Mouse (Mus musculus): Measurements from ENCODE around the gene Cacna1a.

Gene Cacna1a

GRCm38 (mm10) chr8:84388275-84388674 lies at the start of gene Cacna1a:
TSS of gene Cacna1a (plus strand) at chr8:84388440.
- in situ Hi-C loops (cut with MboI, MseI) = loop anchor here (5.0 kb wide), 1 partner anchor 1466 kb away; no protein-coding TSS in a partner anchor

DNA sequence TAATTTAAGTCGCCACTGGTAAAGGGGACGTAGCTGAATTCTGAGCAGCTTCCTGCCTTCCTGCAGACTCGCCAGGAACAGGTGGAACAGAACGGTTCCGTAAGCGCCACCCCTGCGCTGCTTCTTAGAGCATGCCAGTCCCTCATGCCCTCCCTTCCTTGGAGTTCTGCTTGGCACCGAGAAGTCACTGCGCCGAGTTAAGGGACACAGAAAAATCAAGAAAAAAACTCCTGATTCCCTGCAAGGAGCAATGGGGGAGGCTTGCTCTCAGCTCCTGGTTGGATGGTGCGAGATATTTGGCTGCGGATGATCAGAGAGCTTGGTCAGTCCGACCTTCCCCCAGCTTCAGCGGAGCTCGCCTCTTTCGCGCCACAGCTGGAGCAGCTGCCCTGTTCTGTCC lies 49.7 kb upstream of the Cacna1a start:
- in situ Hi-C loops (cut with MboI, MseI) = no loop called here

- in situ Hi-C loops (cut with MboI, MseI) = no loop called here
Measured at GRCm38 (mm10) chr8:84339320-84339719, 48.9 kb upstream of the Cacna1a start.

DNA sequence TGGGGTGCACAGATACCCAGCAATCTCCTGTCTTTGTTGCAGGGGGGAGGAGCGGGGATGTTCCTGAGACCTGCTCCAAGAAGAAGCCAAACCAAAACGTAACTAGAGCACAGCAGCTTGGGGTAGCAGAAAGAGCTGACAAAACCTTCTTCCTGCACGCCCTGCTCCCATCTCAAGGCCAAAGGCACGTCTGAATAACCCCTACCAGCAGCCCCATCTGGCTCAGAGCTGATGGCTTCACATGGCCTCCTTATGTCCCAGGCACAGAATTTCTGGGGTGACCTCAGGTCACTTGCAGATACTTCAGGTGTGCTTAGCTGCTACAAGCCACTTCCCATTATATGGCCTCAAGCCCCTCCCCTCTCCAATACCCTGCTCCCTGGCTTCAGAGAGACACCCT lies 48.4 kb upstream of the Cacna1a start:
- in situ Hi-C loops (cut with MboI, MseI) = no loop called here

DNA sequence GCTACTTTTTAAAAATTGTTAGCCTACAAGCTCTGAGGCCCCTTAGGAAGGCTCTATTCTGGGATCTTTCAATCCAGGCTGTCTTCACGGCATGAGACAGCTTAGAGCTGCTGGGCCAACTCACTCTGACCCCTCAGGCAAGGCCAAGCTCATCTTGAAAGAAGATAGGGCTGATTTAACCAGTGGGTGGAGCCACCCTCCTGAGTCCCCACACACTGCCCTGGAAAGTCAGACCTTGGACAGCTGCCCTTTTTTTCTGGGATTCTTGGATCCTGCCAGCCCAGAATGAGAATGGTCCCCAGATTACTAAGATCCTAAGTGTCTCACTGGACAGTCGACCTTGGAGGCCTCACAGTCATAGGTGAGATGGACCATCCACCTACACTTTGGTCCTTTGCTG lies 47.6 kb upstream of the Cacna1a start:
- in situ Hi-C loops (cut with MboI, MseI) = no loop called here

GRCm38 (mm10) chr8:84345493-84345892 lies 42.7 kb upstream of the Cacna1a start:
- in situ Hi-C loops (cut with MboI, MseI) = no loop called here

DNA sequence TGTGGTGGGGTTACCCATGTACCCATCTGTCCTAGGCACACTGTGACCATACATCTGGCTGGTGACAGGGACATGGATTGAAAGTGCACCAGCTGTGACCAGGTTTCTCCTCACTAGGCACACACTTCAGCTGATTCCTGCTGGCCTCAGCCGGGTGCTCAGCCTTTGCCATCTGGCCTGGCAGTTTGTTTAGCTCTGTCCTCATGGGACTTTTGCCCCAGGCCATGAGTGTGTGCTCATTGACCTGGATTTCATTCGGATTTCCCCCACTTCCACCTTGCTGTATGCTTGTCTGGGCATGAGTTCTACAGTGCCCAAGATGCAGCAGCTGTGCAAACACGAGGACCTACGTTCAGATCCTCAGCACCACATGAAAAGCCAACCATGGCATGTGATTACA lies 41.8 kb upstream of the Cacna1a start:
- in situ Hi-C loops (cut with MboI, MseI) = no loop called here

- in situ Hi-C loops (cut with MboI, MseI) = no loop called here
Measured at GRCm38 (mm10) chr8:84349526-84349925, 38.7 kb upstream of the Cacna1a start.

- in situ Hi-C loops (cut with MboI, MseI) = no loop called here
Measured at GRCm38 (mm10) chr8:84350960-84351359, 37.3 kb upstream of the Cacna1a start.

- in situ Hi-C loops (cut with MboI, MseI) = no loop called here
Measured at GRCm38 (mm10) chr8:84356482-84356881, 31.8 kb upstream of the Cacna1a start.

DNA sequence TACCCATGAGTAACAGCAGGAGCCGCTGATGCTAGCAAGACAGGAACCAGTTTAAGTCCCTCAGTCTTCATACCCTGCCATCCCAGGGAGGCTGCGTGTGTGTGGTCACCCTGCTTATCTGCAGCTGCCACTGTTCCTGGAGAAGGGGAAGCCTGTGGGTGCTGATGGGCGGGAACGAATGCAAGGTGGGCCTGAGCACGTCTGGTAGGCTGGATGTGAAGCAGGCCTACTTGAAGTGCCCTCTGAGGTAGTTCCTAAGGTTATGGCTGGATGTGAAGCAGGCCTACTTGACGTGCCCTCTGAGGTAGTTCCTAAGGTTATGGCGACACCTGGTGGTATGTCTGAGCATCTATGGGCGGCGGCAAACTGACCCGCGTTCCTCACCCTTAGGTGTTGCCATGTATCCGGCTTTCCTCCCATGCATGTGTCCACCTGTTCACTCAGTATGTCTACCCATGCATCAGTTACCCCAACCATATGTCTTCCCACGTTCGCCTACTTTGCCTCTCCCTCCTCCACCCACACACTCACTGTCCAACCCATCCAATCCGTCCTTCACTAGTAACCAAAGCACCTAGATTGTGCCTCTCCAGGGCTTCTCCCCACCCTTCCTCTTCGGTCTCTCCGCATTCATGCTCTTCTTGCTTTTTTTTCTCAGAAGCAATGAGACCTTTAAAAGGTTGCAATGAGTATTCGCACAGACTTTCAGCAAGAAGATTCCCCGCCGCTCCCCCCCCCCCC lies 30.4 kb upstream of the Cacna1a start:
- in situ Hi-C loops (cut with MboI, MseI) = no loop called here

DNA sequence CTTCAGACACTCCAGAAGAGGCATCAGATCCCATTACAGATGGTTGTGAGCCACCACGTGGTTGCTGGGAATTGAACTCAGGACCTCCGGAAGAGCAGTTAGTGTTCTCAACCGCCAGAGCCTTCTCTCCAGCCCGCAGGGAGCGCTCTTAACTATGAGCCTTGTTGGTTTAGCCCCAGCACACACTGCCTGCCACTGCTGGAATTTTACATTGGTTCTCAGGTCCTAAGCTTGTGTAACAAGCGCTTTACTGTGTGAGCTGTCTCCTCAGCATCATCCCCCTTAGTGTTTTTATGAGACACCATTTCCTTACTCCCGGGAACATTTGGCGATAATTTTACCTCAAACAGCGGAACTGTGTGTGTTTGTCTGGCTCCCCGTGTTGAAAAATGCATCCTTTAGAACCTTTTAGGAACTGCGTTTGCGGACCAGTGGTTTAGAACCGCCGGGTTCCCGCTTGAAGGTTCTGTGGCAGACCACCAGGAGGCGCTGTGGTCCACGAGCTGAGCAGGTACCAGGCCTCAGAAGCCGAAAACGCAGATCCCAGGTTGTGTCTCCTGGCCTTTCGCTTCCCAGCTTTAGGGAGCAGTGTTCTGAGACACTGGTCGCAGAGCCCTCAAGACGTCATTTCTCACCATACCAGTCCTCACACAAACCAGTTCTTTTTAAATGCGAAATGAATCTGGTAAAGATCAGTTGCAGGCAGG lies 24.7 kb upstream of the Cacna1a start:
- in situ Hi-C loops (cut with MboI, MseI) = loop anchor here (5.0 to 10.0 kb wide), 4 partner anchors 76 to 339 kb away; partner anchors contain the start of gene Palm3

DNA sequence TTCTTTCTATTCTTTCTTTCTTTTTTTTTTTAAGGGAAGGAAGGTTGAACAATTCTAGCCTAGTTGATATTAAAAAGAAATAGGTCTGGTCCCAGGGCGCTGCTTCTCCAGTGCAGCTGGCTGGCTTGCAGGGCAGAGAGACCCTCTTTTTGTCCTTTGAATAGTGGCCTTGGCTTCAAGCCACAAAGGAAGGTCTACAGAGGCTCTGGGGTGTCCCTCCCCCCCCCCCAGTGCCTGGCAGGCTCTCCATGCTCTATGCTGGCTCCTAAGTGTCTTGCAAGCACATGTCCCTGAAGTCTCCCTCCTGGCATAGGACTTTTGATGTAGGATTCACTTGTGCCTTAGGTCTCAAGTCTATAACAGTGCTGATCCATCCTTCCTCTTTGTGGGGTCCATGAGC lies 23.0 kb upstream of the Cacna1a start:
- in situ Hi-C loops (cut with MboI, MseI) = loop anchor here (10.0 kb wide), 2 partner anchors 200 to 340 kb away; partner anchors contain the start of gene Palm3

DNA sequence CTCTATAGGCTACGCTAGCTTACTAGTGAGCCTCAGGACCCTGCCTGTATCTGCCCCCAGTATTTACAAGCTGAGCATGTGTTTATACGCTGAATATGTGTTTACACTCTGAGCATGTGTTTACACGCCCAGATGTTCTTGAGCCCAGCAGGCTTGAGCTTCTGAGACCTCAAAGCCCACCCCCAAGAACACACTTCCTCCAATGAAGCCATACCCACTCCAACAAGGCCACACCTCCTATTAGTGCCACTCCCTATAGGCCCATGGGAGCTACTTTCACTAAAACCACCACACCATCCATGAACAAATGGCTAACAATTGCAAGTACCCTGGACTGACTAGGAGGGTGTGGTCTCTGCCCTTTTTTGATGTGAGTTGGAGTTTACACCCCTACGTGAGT lies 17.3 kb upstream of the Cacna1a start:
- in situ Hi-C loops (cut with MboI, MseI) = no loop called here

- in situ Hi-C loops (cut with MboI, MseI) = no loop called here
Measured at GRCm38 (mm10) chr8:84375038-84375437, 13.2 kb upstream of the Cacna1a start.

DNA sequence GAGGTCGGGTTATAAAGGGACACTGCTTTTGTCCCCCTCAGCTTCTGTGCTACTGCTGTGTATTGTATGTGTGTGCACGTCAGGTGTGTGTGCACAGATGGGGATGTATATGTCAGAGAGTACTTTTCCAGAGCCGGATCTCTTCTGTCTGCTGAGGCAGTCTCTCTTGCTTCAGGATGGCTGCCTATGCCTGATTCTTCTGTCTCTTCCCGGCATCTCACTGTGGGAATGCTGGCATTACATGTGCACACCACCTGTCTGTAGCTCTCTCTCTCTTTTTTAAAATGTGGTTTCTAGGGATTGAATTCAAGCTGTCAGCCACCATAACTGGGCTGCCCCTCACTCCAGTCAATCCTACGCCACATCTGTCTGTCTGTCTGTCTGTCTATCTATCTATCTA lies 12.4 kb upstream of the Cacna1a start:
- in situ Hi-C loops (cut with MboI, MseI) = no loop called here

- in situ Hi-C loops (cut with MboI, MseI) = no loop called here
Measured at GRCm38 (mm10) chr8:84376564-84376963, 11.7 kb upstream of the Cacna1a start.

- in situ Hi-C loops (cut with MboI, MseI) = no loop called here
Measured at GRCm38 (mm10) chr8:84381676-84382075, 6.6 kb upstream of the Cacna1a start.

DNA sequence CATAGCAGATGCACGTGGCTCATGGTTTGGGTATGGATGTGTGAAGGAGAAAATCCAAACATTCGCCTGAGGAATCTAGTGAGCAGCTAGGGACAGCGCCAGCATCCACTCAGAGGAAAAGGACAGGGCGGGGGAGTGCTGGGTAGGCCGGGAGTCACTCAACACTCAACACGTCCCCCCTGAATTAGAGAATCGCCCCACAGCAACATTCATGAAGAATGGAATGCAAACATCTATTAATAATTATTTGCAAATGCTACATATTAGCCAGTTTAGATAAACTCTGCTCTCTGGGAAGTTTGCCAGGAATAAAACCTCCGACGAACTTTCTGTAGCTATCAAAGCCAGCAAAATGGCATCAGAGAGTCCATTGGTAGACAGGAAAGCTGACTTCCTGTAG lies 533 bp downstream of the Cacna1a start:
- in situ Hi-C loops (cut with MboI, MseI) = loop anchor here (5.0 kb wide), 1 partner anchor 1466 kb away; no protein-coding TSS in a partner anchor

DNA sequence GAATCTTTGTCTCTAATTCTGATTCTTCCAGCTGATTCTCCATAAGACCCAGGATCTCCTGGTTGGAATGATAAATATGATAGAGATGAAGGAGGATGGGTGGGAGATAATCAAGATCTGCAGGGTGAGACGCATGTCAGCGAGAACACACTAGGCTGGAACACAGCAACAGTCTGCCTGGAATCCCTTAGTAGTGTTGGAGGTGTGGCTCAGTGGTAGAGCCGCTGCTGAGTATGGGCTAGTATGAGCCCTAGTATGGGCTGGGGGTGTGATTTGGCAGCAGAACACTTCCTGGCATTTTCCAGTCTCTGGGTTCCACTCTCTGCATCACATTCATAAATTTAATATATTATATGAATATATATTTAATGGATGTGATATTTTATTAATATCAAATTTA lies 933 bp downstream of the Cacna1a start:
- in situ Hi-C loops (cut with MboI, MseI) = loop anchor here (5.0 kb wide), 1 partner anchor 1467 kb away; no protein-coding TSS in a partner anchor

DNA sequence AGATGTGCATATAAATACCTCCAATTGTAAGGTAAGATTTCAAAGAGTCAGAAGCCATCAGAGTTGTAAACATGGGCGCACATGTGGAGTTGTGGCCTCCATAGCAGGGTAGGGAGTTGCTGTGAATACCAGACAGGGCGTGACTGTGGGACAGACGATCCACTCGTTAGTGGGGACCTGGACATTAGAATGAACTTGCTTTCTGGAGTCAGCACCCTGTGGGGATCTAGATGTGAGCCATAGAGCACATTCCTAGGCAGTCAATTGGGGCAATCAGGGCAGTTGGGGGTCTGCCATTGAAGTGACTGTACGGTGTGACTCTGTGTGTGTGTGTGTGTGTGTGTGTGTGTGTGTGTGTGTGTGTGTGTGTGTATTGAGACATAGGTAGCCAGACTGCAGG lies 3.4 kb downstream of the Cacna1a start:
- in situ Hi-C loops (cut with MboI, MseI) = no loop called here

- in situ Hi-C loops (cut with MboI, MseI) = no loop called here
Measured at GRCm38 (mm10) chr8:84395751-84396457, 7.7 kb downstream of the Cacna1a start.

All from regulatory T cell (primary cell).